ENCODE assay signal across 16 mouse cellular contexts in the genomic region with DNA sequence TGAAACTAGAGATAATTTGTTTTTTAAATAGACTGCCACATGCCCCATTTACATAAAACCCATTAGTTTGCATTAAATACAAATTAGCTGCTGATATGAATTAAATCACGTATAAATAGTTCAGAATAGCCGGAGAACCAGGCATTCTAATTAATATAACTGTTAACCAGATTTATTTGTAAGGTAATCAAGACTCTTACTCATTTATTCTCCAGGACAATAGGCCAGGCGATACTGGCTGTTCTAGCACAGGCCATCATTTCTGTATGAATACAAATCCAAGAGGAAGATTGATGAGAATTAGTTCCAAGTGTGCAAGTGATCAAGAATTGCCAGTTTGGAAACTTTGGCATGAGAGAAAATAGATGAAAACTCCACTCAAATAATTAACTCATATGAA.
"Had no signal": no experiment of that assay in that cellular context is flagged by ENCODE, and none has a peak within 500 bp of the region (broad histone marks: within the 10 kb centered on the region; RNA-seq: fewer than 3 reads in every experiment).

No protein-coding gene starts in this region.

- H3K4me3 ChIP-seq: midbrain, embryonic 10.5 days; midbrain, embryonic 12.5 days; myocyte had no signal

- H3K27me3 ChIP-seq: midbrain, embryonic 12.5 days had no signal

- H3K9me3 ChIP-seq: midbrain, embryonic 10.5 days; midbrain, embryonic 12.5 days had no signal

- ATAC-seq: midbrain, embryonic 16.5 days had no signal

- H3K27ac ChIP-seq: midbrain, embryonic 10.5 days; midbrain, embryonic 12.5 days had no signal

- DNase-seq: lung, adult 18-20 months; lung, embryonic 14.5 days; lung, postnatal 10 days; lung, postnatal 4 days; retina, postnatal 1 day; right cerebral cortex, adult 18-20 months; right cerebral cortex, postnatal 25 days; right cerebral cortex, postnatal 4 days; spleen, adult 18-20 months; thymus, adult 2 months; thymus, postnatal 25 days; thymus, postnatal 4 days had no signal

- H3K4me1 ChIP-seq: midbrain, embryonic 10.5 days; midbrain, embryonic 12.5 days had no signal

- H3K4me2 ChIP-seq: lung, embryonic 14.5 days; midbrain, embryonic 12.5 days had no signal

- H3K9ac ChIP-seq: lung, embryonic 14.5 days; midbrain, embryonic 12.5 days had no signal

- H3K36me3 ChIP-seq: midbrain, embryonic 10.5 days; midbrain, embryonic 12.5 days had no signal
